Mouse (Mus musculus) embryo, embryonic 9.5 days (tissue): ENCODE results near the gene Lpar1.
A peak's percentile ranks its signal among the peaks of the same experiment; 100 is the strongest.
"Not testable (repeated sequence)": the region's sequence is repeated elsewhere in the genome, so short reads cannot be mapped to it uniquely, and the experiment has no call there.

Source experiments
- DNase-seq: peaks from one replicate; pipeline ENCODE4 v3.0.0-alpha.2; 2017; ENCODE audit errors: extremely low spot score

Gene Lpar1

DNA sequence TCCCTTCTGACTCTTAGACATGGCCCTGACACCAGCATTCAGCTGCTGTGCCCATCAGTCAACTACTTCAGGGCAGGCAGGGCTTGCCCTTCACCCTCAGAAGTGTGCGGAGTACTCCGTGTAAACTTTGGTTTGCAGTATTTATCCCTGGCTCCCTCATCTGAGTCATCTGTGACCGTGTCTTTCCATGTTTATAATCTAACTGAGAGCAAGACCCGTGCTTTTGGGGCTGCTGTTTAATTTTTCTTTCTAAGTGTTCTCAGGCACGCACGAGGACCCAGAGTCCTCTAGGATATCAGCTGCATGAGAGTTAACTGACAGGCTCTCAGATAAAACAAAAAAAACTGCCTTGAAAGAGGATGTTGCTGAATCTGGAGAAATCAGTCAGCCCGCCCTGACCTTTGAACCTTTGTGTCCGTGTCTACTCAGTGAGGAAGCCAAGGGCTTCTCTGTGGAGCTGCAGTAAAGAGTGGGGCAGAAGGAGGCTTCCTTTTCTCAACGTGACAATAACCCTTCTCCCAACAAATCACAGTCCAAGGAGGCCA lies 7.7 kb downstream of the Lpar1 start:
- peak; percentile 67 for DNase-seq

GRCm38 (mm10) chr4:58543171-58543570 lies 10.5 kb downstream of the Lpar1 start:
- no peak for DNase-seq

GRCm38 (mm10) chr4:58542656-58543055 lies 11.0 kb downstream of the Lpar1 start:
- not testable (repeated sequence) for DNase-seq

- no peak for DNase-seq
Measured at GRCm38 (mm10) chr4:58540841-58541240, 12.9 kb downstream of the Lpar1 start.

- no peak for DNase-seq
Measured at GRCm38 (mm10) chr4:58540385-58540784, 13.3 kb downstream of the Lpar1 start.

DNA sequence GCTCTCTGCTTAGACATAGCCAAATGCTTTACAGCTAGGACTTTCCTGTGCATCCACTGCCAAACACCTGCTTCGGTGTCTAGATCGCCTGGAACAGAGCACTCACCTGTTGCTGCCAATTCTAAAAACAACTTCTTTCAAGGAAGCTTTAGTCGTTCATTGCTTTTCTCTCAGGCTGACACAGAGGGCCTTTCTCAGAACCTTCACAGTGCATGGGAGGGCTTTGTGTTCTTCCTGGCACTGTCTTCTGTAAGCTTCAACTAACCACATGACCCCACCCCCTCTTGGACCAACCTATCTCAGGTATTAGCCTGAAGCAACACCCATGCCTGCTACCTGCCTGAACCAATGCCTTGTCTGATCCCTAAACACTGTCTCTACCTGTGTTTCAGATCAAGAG lies 15.0 kb downstream of the Lpar1 start:
- DNase-seq, result no peak

DNA sequence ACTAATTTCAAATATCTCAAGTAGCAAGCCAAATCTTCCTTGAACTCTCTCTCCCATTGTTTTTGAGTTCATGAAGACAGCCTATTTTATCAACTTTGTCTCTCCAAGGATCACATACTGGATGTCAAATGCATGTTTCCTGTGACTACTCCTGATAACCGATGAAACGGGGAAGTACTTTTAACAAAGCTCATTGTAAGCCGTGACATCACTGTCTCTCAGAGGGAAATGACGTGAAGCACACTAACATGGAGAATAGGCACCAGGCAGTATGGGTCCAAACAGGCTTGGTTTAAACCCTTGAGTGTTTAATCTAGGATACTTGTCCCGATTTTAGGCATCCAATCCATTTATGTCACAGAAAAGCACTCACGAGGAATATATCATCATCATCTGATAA lies 17.9 kb downstream of the Lpar1 start:
- no peak for DNase-seq

GRCm38 (mm10) chr4:58534726-58535350 lies 18.9 kb downstream of the Lpar1 start:
- no peak for DNase-seq

- no peak for DNase-seq
Measured at GRCm38 (mm10) chr4:58534141-58534571, 19.5 kb downstream of the Lpar1 start.

DNA sequence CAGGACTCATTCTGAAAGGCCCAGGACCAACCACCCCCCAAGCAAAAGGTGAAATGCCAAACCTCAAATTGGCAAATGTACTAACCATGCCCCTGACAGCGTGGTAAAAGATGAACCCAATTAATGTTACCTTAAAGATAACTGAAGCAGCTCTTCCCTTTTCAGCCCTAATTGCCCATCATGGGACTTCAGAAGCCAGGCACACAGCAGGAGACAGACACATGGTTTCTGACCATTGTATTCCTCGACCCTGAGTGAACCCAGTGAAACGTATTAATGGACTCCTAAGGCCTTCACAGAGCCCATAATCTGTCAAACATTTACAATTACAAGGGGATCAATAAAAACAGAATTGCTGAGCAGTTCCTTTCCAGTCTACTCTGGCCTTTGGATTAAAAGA lies 20.2 kb downstream of the Lpar1 start:
- no peak for DNase-seq

GRCm38 (mm10) chr4:58532326-58532725 lies 21.4 kb downstream of the Lpar1 start:
- no peak for DNase-seq

GRCm38 (mm10) chr4:58530706-58531105 lies 23.0 kb downstream of the Lpar1 start:
- DNase-seq, result no peak

GRCm38 (mm10) chr4:58530279-58530678 lies 23.4 kb downstream of the Lpar1 start:
- peak; percentile 46 for DNase-seq

DNA sequence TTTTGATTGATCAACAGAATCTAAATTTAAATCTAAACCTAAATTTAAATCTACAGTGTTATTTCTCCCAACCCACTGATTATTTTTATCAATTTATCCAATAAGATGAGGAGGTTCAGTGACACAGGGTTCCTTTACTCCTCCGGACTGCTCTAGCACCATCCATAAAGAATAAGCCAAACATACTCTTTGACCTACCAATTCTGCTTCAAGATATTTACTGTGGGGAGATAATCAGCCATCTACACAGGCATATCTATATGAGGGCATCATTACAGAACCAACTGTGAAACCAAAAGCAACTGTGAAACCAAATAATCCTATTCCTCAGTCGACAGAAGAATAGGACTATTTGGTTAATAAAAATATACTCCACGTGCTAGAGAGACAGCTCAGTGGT lies 25.8 kb downstream of the Lpar1 start:
- no peak for DNase-seq

- no peak for DNase-seq
Measured at GRCm38 (mm10) chr4:58521137-58521536, 32.6 kb downstream of the Lpar1 start.

DNA sequence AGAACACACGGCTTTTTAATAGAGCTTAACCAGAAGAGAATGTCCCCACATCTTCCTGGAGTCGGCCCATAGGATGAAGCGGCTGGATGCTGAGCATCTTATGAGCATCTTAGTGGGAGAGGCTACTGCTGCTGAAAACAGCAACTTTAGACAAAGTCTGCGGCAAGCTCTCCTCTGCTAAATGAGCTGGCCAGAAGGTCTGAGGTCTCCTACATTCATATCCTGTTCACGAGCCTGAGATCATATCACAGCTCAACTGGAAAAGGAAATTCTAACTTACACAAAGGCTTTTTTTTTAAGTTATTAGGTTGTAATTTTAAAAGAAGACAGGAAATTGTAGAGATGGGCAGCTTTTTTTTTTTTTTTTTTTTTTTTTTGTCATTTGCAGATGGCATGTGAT lies 33.2 kb downstream of the Lpar1 start:
- DNase-seq, result no peak

DNA sequence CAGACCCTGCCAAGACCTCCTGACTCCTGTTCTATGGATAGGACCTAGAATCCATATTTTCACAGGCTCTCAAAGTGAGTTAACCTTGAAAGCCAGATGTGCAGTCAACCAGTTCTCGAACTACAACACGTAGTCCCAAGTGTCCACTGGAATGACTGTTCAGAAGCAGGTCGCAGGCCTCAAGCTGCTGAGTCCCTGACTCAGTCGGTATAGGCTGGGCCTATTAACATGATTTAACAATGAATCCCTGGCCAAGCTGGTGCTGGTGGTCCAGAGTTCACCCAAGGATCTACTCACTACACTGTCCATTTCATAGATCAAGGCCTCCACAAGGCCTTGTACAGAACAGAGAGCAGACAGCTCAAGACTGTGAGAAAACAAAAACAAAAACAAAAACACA lies 33.8 kb downstream of the Lpar1 start:
- DNase-seq, result no peak

DNA sequence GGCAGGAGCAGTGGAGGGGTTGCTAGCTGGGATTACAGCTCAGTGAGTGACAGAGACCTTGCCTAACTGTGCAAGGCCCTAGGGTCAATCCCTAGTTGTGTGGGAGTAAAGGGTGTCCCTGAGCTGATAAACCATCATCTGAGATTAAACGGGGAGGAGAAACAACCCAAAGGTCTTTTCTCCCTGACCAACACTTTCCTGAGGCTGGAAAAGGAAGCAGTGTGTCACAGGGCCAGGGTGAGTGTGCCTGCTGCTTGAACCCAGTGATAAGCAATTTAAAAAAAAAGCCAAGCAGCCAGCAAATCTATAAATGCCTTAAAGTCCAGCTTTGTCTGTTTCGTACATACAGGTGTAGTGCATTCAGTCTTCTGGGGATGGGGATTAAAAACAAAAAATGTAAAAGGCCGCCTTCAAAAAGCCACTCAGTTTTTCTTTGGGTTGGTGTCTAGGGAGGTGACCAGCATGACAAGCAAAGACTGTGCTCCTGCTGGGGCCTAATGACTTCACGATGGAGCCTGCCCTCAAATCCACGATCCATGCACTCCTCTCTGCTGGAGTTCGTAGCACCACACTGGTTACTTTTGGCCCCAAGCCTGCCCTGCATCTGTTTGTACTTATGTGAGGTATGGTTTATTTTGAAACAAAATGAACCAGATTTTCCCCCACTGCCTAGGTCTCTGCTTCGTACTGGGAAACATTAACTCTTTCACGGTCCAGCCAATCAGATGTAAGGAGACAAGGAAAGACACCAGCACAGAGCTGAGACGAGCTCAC lies 35.3 kb downstream of the Lpar1 start:
- DNase-seq, result no peak

DNA sequence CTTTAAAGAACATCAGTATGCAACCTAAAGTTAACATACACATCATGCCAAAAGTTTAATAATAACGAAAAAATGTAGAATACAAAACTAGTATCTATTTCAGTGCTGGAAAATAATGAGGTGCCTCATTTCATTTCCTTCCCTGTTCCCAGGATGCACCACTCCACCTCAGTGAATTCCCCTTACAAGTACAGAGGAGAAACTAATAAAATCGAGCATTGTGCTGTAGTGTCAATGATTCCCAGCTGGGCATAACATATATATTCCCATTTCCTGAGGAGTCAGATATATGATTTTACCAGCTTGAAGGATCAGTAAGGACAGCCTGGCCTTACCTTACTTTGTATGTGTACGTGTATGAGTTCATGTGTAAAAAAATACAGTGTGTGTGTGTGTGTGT lies 36.9 kb downstream of the Lpar1 start:
- DNase-seq, result no peak

DNA sequence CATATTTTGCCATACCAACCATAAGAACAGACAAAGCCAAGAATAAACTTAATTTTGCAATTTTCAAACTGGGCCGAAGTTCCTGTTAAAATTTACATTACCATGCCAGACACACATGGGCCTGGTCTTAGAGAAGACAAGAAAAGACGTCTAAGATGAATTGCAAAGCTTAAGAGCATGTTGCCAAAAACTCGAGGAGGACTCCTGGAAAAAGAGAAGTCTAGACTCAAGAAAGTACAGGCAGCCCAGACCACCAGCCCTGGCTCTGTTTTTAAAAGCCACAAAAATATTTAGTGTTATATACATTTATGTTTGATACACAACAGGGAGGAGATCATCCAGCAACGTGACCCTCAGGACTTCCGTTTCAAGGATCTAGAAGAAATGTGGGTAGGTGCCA lies 37.5 kb downstream of the Lpar1 start:
- no peak for DNase-seq

DNA sequence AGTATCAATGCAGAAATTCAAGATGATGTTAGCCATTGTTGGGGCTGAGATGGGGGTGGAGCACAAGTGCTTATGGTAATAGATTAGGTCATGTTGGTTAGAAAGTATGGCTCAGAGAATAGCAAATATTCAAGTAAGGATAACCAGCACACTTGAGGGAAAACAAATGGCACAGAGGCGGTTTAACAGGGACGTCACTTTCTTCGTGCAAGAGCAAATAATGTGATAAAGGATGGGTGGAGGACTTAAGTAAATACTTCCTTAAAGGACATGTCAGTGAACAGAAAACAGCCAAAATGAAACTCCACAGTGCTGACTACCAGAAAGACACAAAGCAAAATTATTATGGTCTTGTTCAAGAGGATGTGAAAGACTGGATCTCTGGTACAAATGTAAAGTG lies 42.1 kb downstream of the Lpar1 start:
- no peak for DNase-seq

DNA sequence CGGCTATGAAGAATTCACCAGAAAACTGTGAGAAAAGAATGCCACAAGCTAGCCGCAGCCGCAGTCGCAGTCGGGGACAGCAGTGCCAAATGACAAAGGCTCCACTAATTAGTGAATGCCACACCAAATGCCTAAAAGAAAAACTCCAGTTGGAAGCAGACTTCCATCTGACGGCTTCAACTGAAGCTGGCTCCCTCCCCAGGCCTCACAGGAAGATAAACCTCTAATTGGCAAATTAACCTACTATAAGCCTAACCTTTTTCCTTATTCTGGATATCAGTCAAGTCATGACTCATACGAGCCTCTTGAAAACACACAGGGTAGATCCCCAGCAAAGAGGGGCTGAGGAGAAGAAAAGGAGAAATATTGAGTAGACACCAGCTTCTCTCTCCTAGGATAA lies 44.9 kb downstream of the Lpar1 start:
- no peak for DNase-seq

DNA sequence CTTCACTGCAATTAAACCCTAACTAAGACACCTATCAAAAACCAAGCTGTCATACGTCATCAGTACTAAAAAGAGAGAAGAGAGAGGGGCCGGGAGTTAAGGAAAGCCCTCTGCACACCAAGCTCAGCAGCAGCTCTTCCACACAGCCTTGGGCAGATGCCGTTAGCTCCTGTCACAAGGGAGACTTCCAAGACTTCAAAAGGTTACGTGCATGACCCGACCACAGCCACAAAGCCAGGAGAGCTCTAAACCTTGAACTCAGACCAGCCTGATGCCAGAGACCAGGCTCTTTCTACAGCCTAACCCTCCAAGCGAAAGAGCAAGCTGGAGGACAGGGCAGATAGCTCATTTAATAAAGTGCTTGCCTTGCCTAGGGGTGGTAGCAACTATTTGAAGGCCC lies 46.2 kb downstream of the Lpar1 start:
- DNase-seq, result no peak
